Mouse (Mus musculus) fibroblast of lung, adult 2 months (primary cell): Measurements from ENCODE around the gene Adssl1.

Experiments
- DNase-seq: peaks from one replicate; pipeline ENCODE4 v3.0.0-alpha.2; 2011; ENCODE audit warnings: low read depth

Gene Adssl1

DNA sequence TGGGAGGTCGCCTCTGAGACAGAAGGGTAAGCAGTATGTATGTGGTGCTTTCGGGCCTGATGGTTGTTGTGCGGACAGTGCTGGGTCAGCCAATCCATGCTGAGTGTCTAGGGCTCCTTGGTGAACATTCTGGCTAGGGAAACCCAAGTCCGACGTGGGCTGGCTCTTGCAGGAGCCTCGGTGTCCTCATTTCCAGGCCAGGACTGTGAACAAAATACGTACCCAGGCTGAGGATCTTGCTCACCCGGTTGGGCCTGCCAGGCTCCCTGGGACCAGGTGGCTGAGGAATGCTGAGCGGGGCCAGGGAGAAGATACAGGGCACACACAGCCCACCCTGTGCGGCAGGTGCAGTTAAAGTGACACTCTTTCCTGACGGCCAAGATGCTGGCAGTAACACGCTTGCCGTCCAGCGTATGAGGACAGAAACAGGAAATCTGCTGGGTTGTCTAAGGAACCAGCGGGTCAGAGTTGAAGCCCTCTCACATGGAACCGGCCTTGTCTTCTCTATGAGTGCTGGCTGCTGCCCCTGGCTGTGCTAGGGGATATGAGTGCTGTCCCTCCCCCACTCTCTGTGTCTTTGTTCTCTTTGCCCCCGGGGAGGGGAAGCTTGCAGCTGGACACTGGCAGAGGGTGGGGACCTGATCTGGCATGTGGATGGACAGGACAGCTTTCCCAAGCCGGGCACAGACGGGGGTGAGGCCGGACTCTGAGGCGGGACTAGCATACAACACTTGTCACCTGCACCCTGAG is 26.7 kb upstream of the Adssl1 start:
- no peak for DNase-seq

DNA sequence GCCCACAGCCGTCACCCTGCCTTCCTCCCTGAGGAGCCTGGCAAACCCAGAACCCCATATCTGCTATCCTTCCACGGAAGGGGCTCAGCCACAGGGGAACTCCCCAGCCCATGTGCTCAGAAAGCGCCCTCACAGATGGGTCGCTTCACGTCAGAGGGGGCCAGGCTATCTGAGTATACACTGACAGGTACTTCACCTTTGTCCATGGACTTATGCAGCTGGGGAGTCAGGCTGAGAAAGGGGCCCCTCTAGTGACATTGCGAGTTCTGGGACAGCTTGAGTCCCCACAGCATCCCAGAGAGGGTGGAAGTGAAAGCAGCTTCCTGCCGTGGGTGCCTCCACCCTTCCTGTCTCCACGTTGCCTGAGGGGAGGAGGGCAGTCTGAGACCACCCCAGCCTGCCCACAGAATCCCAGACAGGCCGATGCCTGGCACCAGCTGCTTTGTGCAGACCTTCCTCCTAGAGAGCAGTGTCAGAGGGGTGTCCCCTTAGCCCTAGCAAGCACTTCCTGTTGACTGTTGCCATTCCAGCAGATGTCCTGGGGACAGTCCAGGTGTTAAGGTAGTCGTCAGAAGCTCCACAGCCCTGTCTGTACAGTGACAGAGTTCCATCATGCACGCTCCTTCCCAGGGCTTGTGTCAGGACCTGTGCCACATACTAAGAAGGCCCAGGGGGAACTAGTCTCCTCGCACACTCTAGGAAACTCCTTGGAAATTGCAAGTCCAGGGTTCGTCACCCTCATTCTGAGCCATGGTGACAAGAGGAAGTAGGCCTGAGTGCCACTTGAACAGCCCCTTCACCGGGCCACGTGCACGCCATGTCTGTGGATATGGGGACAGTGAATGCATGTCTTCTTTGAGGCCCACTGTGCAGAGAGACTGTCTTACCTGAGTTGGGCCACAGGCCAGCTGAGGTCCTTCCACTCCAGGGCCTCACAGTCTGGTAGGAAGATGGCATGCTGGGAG is 25.6 kb upstream of the Adssl1 start:
- no peak for DNase-seq

DNA sequence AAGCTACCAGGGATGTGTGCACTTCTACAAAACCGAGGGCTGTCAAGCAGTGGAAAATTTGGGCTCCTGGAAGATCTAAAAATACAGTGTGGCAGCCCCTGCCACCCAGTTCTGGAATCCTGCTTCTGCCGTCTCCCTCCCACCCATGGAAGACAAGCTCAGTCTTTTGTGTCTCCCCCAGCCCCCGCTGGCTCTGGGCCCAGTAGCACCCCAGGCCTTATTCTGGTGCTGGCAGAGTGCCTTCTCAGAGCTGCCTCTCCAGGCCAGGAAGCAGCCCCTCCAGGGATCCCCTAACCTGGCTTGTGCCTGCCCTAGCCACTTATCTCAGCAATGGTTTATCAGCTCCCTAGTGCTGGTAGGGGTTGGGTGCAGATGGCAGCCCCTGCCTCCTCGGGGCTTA is 24.9 kb upstream of the Adssl1 start:
- DNase-seq: no peak

DNA sequence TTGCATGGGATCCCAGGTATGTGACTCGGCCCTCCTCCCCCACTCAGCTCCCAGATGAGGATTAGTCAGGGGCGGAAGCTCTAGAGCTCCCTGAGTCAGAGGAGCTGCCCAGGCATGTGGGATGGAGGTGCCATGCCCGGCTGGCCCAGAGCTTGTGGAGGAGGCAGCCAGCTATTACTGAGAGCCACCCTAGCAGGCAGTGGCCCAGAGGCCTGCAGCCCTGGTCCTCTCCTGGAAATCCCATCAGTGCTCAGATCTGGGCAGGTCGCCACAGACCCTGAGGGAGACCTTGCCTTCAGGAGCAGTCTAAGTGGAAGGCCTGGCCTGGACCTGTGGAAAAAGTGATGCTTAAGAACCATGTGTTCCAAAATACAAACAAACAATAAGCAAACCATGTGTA is 24.2 kb upstream of the Adssl1 start:
- DNase-seq: peak; percentile 79

DNA sequence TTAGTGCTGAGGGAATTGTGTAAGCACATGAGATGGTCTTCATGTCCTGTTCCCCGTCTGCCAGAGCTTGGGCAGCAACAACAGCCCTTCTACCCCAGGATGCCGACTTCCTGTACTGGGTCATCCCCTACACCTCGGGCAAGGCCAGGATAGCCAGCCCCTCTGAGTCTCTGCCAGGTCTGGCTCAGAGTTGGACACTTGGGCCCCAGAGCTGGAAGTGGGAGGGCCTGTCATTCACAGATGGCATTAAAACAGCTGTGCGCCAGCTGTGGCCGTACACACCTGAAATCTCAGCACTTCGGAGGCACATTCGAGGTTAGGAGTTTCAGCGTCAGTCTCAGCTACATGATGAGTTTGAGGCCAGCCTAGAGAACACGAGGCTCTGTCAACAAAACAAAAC is 23.4 kb upstream of the Adssl1 start:
- no peak for DNase-seq

DNA sequence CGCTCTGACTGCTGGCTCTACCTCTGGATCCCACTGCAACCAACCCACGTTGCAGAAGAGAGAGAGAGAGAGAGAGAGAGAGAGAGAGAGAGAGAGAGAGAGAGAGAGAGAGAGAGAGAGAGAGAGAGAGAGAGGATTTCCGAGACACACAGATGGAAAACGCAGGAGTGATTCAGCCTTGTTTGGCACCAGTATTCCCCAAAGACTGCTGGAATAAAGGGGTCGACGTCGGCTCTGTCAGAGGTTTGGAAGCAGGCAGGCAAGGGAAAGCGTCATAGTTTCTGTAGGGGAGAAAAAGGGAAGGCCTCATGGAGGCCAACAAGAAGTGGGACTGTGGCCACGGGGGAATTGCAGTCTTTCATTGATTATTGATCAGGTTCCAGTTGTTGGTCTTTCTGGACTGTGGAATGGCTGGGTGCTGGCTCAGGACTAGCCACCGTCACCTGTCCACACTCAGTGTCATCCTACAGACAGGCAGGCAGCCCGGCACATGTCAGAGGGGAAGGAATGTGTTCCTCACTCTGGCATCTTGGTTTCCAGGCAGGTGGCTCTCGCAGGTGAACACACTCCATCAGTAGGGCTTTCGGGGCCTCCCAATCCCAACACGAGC is 22.8 kb upstream of the Adssl1 start:
- no peak for DNase-seq

DNA sequence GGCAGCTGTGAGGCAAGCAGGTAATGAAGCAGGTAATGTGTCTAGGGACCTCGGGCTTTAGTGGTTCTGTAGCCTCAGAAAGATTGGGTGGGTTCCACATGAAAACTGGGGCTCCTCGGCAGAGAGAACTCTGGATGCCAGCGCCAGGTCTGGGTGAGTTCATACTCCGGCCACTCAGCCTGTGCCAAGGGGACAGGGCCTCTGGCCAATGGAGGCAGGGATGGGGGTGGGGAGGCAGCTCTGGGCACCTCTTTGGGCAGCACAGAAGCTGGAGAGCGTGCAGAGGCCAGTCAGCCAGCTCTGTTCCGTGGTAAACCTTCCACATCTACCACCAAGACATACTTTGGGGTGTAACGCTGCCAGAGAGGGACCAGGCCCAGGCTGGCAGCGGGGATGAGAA is 22.2 kb upstream of the Adssl1 start:
- no peak for DNase-seq

DNA sequence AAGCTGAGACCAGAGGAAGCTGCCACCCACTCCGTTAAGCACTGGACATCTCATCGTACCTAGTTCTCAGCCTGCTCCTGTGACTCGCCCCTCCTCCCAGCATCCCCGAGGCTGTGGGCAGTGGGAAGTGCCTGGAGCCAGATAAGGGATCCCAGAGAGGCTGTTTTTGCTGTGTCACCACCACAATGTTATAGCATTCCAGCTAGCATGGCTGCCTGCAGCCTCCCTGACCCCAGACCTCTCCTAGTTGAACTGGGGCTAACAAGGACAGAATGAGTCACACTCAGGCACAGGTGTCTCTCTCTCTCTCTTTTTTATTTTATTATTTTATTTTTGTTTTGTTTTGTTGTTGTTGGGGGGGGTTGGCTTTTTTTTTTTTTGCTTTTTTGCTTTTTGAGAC is 20.6 kb upstream of the Adssl1 start:
- DNase-seq: no peak

DNA sequence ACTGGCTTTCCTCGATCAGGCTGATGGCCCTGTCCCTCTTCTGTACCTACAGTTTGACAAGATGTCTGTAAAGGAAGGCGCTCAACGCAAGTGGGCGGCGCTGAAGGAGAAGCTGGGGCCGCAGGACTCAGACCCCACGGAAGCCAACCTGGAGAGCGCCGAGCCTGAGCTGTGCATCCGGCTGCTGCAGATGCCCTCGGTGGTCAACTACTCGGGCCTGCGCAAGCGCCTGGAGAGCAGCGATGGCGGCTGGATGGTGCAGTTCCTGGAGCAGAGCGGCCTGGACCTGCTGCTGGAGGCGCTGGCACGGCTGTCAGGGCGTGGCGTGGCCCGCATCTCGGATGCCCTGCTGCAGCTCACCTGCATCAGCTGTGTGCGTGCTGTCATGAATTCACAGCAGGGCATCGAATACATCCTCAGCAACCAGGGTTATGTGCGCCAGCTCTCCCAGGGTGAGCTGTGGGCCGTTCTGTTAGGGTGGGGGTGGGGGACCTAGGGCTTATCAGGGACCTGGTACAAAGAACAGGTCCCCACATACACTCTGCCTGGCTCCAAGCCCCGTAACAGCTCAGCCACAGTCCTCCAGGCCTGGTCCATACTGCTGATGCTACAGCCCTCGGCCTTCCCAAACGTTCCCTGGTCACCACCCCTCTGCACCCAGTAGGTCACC is 19.8 kb upstream of the Adssl1 start:
- DNase-seq: no peak

DNA sequence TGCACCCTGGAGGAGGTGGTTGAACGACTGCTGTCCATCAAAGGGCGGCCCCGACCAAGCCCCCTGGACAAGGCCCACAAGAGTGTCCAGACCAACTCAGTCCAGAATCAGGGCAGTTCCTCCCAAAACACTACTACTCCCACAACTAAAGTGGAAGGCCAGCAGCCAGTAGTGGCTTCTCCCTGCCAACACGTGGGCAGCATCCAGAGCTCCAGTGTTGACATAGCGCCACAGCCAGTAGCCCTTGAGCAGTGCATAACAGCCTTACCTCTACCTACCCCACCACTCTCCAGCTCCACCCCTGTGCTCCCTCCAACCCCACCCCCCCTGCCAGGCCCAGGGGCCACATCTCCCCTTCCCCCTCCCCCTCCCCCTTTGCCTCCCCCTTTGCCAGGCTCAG is 15.8 kb upstream of the Adssl1 start:
- no peak for DNase-seq

DNA sequence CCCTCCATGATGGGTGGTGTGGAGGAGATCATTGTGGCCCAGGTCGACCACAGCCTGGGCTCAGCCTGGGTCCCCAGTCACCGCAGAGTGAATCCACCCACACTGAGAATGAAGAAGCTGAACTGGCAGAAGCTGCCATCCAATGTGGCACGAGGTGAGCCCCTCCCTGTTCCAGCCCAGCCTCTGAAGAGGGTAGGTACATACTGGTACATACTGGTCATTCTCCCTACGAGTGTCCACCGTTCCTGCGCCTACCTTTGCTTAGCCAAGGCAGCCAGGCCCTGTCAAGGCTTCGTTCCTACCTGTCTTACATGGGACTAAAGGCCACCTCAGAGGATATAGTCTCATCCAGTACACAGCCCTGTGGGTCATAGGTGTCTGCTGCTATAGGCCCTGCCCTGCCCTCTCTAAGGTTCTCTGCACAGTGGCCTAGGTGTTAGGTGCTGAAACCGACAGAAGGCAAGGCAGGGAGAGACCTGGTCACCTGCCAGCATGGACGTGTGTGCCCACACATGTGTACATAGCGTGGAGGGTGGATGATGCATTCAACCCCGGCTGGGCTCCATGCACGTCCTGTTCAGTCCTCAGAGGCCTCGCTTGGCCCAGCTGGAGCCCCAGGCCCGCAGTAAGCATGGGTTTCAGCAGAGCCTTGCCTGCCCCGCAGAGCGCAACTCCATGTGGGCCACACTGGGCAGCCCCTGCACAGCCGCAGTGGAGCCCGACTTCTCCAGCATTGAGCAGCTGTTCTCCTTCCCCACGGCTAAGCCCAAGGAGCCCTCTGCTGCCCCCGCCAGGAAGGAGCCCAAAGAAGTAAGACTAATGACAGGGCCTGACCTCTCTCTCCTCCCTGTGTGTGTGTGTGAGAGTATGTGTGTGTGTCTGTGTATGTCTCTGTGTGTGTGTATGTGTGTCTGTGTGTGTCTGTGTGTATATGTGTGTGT is 14.9 kb upstream of the Adssl1 start:
- DNase-seq: no peak

DNA sequence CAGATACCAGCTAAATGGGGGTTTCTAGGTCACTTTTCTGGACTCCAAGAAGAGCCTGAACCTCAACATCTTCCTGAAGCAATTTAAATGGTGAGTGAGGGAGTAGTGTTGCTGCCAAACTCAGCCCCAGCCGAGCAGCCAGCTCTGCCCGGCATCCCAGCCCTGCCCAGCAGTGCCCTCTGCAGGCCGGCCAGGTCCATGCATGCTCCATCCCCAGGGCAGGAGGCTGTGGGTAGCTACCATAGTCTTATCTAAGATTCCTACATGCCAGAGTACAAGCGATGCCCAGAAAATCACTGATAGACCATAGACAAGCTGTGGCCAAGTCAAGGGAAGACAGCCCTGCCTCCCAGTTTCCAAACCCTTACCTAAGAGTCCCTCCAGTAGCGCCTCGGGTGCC is 14.1 kb upstream of the Adssl1 start:
- no peak for DNase-seq

DNA sequence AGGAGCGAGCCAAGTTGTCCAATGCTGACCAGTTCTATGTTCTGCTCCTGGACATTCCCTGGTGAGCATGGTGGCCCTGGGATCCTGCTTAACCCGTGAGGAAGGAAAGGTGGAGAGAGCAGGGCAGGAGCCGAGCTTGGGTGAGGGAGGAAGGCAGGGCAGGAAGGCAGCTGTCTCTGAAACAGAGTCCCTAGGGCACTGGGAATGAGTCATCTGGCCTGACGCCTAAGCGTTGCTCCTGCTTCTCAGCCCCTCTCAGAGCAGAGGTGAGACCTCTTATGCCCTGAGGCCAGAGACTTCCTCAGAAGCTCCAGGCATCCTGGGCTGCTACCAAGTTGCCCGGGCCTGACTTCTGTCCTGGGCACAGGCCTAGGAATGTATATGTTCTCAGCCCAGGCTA is 12.8 kb upstream of the Adssl1 start:
- no peak for DNase-seq

DNA sequence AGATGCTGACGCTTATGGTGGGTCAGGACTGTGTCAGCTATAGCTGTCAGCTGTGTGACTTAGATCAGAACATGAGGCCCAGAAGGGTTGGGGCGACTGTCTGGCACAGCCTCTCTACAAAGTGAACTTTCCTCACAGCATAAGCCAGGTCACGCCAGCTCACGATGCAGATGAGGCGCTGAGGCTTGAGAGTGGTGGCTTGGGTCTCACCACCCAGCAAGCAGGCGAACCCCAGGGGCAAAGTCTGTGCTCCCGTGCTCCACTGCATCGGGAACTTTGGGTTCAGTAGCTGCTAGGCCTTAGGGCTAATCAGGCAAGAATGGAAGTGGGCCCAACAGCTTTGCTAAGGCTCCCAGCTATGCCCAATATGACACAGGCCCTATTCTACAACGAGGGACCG is 10.8 kb upstream of the Adssl1 start:
- DNase-seq: no peak

DNA sequence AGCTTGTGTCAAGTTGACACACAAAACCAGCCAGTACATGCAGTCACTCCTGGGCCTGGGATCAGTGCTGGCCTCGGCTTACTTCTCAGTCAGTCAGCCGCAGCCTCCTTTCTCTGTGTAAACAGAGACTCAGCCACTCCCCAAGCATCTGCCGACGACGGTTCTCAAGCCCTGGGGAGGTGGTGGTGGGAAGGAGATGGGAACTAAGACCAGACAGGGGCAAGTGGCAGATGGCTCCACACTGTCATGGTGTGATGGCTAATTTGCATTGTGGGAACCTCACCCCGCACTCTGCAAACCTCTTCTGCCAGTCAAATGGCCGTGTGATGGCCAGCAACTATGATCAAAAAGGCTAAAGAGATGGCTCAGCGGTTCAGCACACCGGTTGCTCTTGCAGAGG is 3.2 kb upstream of the Adssl1 start:
- no peak for DNase-seq

DNA sequence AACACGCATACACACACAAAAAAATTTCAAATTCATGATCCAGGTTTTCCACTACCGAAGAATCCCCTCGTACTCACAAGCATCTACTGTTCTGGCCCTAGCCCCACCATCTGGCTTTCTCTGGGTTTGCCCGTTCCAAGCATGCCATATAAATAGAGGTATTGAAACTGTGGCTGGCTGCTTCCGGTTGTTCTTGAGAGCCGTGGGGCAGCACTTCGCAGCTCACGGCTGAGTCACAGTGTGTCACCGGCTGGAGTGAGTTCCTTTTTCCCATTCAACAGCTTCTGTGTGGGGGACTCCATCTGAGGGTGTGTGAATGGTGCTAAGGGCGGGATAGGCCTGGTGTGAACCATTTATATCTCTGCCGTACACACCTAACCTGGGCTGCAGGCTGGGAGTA is 2.7 kb upstream of the Adssl1 start:
- peak; percentile 83 for DNase-seq

DNA sequence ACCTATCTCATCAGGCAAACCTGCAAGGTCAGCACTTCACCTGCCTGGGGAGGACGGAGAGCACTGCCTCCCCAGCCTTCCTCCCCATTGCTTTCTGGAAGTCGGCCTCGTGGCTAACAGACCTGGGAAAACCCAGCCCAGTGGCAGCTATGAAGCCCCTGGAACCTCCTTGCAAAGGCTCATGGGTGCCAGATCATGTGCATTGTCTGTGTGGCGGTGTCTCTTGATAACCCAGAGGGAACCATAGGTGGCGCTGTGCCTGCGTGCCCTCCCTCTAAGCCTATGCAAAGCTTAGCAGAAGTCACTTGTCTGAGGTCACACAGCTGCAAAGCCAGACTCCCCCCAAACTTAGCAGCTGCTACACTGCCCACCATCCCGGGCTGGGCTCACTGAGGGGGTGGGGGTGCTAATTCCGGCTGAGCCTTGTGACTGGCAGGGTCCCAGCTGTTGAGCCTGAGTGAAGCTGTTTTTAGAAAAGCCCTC is 1.9 kb upstream of the Adssl1 start:
- no peak for DNase-seq

DNA sequence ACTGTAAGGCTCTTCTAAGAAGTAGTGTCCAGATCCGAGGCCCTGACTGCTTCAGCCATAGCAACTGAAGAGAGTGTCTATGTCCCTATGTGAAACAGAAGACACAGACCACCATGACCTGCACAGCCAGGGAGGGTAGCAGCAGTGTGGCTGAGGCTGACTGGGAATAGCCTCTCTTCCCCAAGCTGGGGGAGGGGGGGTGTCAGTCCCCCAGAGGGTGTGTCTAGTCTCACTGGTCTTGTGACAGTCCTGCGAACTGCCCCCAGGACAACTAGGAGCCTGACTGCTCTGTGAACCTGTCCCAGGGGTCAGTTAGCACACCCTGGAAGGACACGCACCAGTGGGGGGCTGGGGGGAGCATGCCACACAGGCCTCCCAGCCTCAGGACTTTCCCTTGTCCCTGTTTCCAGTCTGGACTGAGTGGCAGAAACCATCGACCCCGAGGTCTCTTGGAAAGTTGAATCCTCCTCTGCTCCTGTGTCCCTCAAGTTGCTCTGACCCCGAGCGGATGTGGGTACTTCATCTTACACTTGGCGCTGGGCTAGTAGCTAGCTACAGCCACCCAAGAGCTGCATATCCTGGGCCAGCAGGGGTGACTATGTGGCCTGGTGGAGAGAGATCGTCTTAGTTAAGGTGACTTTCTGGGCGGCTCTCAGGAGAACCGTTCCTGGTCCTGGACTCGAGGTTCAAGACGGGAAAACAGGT is 712 bp upstream of the Adssl1 start:
- DNase-seq: no peak

DNA sequence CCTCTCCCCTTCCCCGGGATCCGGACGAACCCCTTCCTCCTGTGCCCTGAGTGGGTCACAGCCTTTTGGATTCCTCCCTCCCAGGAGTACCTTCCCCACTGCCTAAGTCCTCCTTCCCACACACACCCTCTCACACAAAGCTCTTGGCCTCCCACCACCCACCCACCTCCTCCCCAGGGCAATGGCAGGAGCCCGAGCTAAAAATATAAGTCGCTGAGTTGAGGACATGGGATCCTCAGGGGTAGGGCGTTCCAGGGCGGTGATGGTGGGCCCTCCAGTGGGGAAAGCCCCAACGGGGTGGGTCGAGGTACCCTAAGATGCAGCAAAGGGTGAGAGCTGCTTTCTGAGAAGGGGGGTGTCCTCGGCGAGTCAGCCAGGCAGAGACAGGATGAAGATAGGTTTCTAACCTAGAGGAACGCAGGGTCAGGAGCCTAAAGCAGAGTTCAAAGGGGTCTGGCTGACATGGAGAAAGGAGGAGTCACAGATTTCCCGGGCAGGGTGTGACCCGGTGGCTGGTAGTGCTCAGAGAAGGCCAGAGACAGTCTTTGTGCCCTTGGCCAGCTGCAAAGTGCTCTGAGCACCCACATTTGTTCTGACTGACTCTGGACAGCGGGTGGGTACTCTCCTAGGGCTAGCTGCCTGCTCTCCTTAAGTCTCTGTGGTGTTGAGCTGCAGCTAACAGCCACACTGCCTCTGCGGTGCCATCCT is 663 bp downstream of the Adssl1 start:
- DNase-seq: no peak

DNA sequence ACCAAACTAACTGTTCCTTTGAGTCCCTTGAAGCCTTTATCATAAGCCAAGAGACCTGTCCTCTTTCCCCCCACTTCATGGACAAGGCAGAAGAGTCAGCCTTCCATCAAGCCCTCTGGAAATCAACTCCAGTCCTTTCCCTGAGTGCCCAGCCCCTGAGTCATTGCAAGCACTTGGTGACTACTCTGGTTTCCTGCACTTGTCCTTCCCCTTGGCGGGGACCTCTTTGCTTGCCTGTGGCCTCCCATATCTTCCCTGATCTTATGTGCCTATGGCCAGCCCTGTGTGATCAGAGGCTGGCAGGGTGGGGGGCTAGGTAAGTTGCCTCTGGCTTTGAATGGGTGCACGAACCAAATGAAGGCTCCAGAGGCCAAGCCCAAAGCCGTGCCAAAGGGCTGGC is 2.1 kb downstream of the Adssl1 start:
- DNase-seq: no peak
